Mouse (Mus musculus) kidney, postnatal 10 days (tissue): ENCODE results near the gene 1700023F06Rik.
"Not testable (repeated sequence)": the region's sequence is repeated elsewhere in the genome, so short reads cannot be mapped to it uniquely, and the experiment has no call there.

ENCODE experiments used
- DNase-seq: peaks from one replicate; pipeline ENCODE4 v3.0.0; 2021; ENCODE audit warnings: mixed read lengths

1700023F06Rik gene

GRCm38 (mm10) chr11:103208458-103208857 lies at the start of gene 1700023F06Rik:
1700023F06Rik (minus strand) TSS chr11:103208558.
- DNase-seq, result no peak

DNA sequence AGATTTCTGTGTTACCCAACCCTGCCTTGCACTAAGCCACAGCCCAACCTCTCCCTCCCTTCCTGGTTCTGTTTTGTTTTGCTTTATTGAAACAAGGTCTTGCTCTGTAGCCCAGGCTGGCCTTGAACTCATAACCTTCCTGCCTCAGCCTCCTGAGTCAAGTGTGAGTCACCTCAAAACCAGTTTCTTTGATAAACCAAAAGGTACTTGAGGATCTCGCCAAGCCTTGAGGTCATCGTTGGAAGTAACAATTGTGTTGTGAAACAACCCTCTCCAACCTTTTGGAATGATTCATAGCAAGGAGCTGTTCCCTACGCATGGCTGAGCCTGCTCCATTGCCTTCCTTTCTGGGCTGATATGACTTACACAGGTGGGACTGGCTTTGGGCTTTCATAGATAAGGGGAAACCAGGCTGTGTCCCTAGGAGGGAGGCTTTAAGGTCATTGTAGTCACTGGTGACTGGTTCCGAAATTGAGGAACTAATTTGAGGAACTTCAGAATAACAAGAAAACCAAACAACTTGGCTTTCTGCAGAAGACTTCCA lies 49.7 kb upstream of the 1700023F06Rik start:
- no peak for DNase-seq

DNA sequence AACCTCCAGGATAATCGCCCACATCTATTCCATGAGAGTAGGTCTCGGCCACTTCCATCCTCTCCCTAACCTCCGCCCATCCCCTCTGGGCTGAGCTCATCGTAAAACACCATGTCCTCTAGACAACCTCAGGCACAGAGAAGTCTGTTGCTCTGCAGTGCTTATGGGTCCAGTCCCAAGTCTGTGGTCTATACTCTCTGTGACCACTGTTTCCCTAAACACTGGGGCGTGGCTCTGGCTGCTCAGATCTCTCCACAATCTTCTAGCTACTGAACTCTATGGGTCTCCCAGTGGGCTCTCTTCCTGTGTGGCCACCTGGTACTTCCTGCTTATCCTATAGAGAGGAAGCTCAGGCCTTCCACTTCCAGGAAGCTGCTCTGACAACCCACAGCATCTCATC lies 45.2 kb upstream of the 1700023F06Rik start:
- DNase-seq, result no peak

DNA sequence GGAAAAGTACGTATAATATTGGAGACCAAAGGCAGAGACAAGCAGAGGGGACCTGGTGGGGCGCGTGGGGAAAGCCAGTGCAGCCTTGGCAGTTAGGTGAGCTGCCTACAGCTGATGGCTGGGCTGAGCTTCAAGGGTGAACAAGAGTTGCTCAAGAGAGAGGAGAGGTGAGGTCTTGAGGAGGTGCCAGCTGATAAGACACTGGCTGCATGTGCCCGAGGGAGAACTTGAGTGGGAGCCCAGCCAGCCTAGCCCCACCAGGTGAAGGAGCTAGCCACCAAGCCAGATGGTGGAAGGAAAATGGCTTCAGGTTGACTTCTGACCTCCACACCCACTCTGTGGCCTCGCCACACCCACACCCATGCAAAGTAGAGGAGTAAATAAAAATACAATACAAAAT lies 44.0 kb upstream of the 1700023F06Rik start:
- DNase-seq, result no peak

DNA sequence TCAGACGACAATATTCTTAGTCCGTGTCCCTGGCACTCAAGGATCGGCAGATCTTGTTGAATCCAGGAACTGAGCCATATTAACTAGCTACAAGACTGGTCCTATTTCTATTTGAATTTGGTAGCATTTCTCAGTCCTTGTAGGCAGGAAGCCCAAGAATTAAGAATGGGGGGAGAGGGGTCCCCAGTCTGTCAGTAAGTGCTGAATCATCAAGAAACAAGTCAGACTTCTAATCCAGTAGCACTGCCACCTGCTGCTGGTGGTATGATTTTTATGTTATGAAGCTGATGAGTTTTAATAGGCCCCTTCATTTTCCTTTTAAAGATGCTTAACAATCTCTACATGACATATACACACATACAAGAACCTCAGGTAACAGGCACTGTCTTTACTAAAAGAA lies 42.0 kb upstream of the 1700023F06Rik start:
- no peak for DNase-seq

DNA sequence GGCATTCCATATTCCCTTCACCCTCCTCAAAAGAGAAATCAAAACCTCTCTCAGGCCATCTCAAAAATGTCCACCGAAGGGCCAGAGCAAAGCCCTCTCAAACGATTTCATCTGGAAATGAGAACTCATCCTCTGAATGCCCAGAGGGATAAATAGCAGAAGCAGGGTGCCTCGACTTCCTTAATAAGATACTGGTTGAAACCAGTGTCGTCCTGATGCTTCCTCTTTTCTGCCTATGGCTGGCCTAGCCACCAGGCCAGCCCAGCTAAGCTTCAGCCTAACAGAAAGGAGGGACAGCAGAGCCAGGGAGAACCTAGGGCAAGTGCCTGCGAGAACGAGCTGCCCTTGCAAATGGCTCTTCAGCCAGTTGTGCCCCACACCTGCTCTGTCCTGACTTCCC lies 41.2 kb upstream of the 1700023F06Rik start:
- no peak for DNase-seq

- DNase-seq, result no peak
These were observed 40.5 kb upstream of the 1700023F06Rik start for GRCm38 (mm10) chr11:103248837-103249236.

DNA sequence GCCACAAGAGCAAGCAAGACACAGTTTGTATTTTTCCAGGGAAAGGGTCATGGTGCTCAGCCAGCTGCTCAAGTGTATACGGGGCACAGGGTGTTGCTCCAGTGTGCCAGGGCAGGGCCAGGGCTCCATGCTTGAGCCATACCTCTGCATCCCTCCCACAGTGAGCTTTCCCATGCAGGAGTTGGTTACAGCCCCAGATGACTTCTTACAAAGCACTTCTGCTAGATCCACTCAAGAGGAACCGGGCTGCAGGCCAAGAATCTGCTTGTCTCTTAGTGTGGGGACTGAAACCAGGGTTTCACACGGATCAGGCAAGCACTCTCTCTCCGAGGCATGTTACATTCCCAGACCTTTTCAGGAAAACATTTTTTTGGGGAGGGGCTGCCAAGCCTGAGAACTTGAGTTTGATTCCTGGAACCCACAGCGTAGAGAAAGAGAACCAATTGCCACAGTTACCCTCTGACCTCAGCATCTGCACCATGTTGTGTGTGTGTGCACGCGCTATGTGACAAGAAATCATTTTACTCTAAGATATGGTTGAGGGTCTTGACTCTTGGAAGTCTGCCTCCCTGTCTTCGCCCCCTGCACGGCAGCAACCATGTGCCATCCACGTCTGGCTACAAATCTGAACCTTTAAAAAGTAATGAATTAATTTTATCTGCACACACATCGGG lies 39.3 kb upstream of the 1700023F06Rik start:
- peak; percentile 90 for DNase-seq

GRCm38 (mm10) chr11:103246731-103247290 lies 38.5 kb upstream of the 1700023F06Rik start:
- DNase-seq, result no peak

DNA sequence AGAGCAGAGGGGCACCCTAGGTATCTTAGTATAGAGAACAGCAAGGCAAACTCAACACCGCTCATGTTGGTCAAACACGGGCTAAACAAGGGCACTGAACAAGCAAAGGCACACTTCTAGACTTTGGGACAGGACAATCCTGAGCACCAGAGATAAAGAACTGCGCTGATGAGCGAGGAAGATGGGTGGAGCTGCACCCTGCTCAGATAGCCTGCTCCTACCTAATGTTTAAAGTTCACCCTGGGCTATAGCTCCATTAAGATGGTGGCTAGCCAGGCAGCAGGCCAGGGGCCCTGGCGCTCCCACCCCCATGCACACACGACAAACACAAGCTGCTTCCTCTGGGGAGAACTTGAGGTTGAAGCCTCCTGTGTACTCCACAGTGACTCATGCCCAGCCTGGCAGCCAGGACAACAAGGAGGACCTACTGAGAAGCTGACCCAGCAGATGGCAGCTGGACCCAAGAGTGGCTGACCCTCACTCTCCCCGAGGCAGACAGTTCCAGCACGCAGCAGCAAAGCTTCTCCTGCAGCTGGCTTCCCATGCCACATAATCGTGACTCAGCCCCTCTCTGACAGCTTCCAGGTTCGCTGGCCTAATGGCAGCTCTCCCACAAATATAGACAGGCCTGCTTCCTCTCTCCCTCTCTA lies 37.8 kb upstream of the 1700023F06Rik start:
- DNase-seq, result peak; percentile 44

GRCm38 (mm10) chr11:103244856-103245255 lies 36.5 kb upstream of the 1700023F06Rik start:
- DNase-seq, result peak; percentile 20

DNA sequence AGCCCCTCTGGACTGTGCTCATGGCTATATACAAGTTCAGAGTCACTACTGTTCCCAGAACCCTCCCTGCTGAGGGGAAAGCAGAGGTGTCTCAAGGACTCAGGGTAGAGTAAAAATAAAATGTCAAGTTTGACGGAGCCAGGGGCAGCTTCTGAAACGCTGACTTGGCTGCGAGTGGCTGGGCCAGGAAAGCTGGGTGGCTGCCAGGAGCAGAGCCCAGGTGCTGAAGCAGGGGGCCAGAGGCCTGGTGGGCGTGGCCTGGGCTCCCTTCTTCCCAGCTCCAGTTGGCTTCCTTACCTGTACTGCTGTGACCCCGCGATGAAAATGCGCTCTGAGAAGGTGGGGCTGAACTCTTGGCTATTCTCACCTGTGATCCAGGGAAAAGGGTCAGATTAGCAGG lies 32.4 kb upstream of the 1700023F06Rik start:
- peak; percentile 76 for DNase-seq

- DNase-seq, result no peak
These were observed 29.4 kb upstream of the 1700023F06Rik start for GRCm38 (mm10) chr11:103237757-103238156.

- DNase-seq, result peak; percentile 38
These were observed 28.5 kb upstream of the 1700023F06Rik start for GRCm38 (mm10) chr11:103236903-103237302.

DNA sequence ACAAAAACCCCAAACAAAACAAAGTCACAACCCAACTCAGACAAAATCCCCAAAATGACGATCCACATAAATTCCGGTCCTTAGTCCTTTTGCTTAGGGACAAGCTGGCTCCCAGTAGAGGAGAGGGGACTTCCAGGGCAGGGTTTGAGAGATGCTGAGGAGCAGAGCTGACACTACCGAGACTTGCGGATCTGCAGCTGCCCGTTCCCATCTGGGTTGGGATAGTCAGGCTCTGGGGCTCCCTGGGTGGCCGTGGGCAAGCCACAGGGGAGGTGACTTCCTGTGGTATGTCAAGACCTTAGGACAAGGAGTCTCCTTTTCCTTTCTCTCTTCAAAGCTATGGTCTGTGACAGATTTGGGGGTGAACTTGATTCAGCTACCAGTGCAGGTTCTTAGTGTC lies 28.1 kb upstream of the 1700023F06Rik start:
- no peak for DNase-seq

GRCm38 (mm10) chr11:103235702-103236101 lies 27.3 kb upstream of the 1700023F06Rik start:
- peak; percentile 56 for DNase-seq

GRCm38 (mm10) chr11:103234447-103234846 lies 26.1 kb upstream of the 1700023F06Rik start:
- no peak for DNase-seq

- DNase-seq, result peak; percentile 93
These were observed 24.6 kb upstream of the 1700023F06Rik start for GRCm38 (mm10) chr11:103232966-103233365.

- DNase-seq, result no peak
These were observed 23.0 kb upstream of the 1700023F06Rik start for GRCm38 (mm10) chr11:103231367-103231766.

DNA sequence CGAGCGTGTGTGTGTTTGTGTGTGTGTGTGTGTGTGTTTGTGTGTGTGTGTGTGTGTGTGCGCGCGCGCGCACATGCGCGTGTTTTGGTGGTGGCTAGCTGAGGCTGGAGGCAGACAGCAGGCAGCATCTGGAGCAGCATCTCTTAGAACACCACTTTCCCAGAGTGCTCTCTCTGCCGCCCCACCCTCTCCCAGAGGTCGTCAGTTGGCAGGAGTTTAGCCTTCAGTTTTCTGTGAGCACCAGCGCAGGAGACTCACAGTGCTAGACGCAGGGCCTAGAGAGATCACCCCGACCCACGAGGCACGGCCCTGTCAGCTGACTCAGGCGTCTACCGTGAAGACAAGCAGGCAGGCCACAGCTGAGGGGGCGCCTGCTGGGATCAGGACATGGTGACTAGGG lies 22.3 kb upstream of the 1700023F06Rik start:
- no peak for DNase-seq

DNA sequence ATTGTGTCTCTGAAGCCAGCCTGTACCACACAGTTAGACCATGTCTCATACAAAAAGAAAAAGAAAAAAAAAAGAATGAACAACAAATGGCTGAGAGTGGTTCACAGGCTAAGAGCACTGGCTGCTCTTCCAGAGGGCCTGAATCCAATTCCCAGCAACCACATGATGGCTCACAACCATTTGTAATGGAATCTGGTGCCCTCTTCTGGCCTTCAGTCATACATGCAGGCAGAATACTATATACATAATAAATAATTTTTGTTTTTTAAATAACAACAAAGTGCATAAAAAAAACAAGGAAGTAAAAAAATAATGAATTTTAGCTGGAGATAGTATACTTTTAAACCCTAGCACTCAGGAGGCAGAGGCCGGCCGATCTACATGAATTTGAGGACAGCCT lies 21.2 kb upstream of the 1700023F06Rik start:
- DNase-seq, result no peak

DNA sequence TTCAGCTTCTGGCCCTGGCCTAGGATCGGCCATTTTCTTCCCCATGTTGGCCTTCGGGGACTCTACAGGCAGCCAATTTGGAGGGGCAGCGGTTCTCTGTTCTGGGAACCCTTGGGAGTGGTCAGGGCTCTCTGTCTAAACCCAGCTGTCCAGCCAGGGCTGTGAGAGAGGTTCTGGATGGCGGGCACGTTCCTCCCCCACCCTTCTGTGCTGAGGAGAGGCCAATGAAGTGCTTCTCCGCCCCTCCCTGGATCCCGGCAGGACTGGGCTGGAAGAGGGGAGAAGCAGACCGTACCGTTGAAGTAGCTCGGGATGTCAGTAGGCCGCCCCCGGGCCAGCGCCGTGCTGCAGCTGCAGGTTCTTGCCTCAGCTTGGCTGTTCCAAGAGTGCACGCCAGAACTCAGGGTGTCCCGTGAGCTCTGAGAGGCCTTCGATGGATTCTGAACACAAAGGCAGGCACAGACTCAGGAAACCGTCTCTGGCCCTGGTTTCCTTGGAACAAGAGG lies 15.6 kb upstream of the 1700023F06Rik start:
- no peak for DNase-seq

DNA sequence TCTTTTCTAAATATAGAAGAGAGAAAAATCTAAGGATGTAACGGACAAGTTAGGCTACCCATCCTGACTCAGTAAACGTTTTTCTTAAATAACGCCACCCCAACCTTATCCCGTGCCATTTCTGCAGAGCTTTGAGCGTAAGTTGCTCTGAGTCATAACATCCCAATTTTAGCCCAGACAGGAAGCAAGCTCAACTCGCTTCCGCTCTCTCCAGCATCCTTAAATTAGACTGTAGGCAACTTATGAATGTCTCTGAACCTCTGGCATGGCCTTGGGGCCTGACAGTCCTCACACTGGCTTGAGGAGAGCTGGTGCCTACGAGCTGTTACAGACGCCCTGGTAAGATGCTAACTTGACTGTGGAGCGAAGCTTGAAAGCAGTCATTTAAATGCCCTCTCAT lies 15.1 kb upstream of the 1700023F06Rik start:
- DNase-seq, result no peak

GRCm38 (mm10) chr11:103222718-103223117 lies 14.4 kb upstream of the 1700023F06Rik start:
- DNase-seq, result not testable (repeated sequence)
